Mouse (Mus musculus): ENCODE measurements at regions not wholly inside any gene's neighbourhood (a gene's known extent, or its start where the extent isn't known, plus 50 kb on each side); places are given as distances from the start of the nearest gene placed in this dataset.

DNA sequence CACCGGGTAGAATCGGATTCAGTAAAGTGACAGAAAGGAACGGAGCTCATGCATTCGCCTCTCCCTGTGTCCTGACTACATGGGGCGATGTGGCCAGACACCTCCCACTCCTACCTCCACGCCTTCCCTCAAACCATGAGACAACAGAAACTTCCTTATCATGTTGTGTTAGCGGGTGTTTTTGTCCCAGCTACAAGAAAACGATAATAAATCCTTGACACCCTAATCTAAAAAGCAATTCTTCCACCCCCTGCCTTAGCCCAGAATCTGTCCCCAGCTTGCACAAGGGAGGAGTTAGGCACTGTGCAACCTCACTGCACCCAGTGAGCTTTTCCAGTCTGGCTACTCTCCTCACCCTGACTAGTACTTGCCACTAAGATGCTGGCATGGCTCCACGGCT is 72.9 kb upstream of the Atl2 start:
- TF ChIP-seq CTCF (IDR thresholded peaks at IDR 0.05; ENCODE audit: low read depth), result no peak
- TF ChIP-seq EP300 (IDR thresholded peaks at IDR 0.05; ENCODE audit: low read depth), result peak; percentile 68
